Mouse (Mus musculus) liver, embryonic 14.5 days (tissue): ENCODE data around the gene Ldhal6b.
A peak's percentile ranks its signal among the peaks of the same experiment; 100 is the strongest.

ENCODE experiments used
- CTCF ChIP-seq: IDR thresholded peaks from 2 replicates; pipeline ENCODE4 v1.5.1; 2016; ENCODE audit warnings: antibody characterized with exemption, low read depth, control low read depth
- EP300 ChIP-seq: IDR thresholded peaks from 2 replicates; pipeline ENCODE4 v1.6.1; 2016; ENCODE audit warnings: antibody characterized with exemption, low read depth

DNA sequence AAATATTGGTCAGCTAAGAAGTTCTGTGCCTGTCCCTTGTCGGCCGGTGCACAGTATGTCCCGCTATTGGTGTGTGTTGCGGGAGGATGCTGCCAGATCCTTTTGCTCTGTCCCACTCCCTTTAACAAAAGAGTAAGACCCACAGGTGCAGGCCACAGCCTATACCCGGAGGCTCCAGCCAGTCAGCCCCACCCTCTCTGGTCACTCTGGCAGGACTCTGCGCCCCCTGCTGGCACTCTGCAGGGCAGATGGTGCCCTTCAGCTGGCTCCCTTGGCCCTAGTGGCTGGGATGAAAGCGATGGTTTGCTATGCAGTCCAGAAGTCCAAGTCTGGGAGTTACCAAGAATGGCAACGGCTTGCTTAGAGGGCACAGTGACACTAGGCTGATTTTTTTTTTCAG is 15.9 kb downstream of the Ldhal6b start:
- TF ChIP-seq CTCF (peak; percentile 96), EP300 (no peak)
